Mouse (Mus musculus) mature B cell (primary cell): ENCODE results near the gene Sdhaf1.

Experiments
- in situ Hi-C: fragments of 300-500 bp; cut with MboI; formaldehyde crosslinking; loops from 2 replicates; pipeline ENCODE4 v1.14.3; 2019

Gene Sdhaf1

DNA sequence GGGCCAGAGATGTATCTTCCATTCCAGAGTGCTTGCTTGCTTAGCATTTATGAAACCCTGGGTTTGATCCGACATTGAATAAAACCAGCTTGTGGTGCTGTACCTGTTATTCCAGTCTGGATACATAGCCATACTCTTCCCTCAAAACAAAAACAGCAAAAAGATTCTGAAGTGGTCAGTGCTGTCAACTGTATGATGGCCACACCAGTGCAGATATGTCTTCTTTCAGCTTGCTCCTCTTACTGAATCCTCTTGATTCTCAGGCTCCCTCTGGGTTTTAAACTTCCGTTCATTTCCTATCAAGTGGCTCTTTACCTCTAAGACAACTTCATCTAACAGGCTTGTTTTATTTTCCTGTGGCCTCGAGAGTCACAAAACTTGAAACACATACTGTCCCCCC, at the start of gene Sdhaf1:
TSS of gene Sdhaf1 (minus strand) at position 101 of the 400 bp plus-strand sequence.
- in situ Hi-C loops: no loop called here

DNA sequence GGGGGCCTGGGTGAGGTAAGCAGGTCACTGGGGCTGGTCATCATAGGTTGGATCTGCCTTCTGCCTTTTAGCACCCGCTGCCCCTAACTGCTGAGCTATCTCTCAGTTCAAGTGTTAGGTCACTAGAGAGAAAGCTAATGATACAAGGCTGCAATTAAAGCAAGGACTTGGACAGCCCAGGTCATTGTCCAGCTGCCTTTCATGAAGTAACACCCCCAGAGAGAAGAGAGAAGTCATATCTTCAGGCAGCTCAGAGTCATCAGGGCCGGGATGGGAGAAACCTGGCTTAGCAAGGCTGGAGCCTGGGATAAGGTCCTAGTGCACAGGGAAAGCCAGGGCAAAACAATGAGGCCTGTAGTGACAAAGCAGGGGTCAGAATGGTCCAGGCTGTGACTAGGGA, 43.8 kb upstream of the Sdhaf1 start:
- in situ Hi-C loops: no loop called here

DNA sequence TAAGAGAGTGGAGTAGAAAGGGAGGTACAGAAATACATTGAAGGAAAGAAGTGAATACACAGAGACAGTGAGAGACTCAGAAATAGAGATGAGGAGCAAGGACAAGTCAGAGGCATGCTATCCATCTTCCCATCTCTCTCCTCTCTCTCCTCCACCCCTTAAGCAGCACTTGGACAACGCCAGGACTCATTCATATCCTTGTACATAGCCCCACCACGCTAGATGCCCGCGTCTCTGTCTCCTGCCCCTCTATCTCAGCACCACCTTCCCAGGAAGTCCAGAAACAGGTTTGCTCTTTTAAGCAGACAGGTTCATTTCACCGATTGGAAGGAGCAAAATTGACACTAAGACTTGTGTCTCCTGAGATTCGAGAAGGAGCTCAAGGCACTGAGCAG, 39.6 kb upstream of the Sdhaf1 start:
- in situ Hi-C loops: no loop called here

DNA sequence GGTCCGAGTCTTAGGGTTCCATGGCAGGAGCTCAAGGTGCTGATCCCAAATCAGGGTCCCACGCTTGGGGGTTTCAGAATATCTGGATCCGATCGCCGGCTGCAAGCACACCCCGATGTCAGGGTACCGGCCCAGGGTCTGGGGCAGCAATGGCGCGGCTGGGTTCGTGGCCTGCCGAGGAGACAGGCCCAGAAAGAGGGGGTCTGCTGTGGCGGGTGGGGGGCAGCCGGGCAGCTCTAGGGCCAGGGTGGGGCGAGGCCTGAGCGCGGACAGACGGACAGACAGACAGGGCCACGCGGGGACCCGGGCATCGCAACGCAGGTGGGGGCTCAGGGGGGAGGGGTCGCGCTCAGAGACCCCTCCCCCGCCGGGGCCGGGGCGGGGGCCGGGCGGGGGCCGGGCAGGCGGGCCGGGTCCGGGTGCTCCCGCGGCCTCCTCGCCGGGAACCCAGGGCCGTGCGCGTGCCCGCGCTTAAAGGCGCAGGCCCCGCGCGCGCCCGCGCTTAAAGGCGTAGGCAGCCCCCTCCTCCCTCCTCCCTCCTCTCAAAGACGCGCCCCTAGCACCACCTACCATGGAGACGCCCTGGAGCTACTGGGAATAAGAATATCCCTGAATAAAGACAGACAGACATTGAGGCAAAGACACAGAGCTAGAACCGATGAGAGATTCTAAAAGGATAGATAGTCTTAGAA, 39.1 kb upstream of the Sdhaf1 start, which contains the start of gene Lrfn3:
TSS of gene Lrfn3 (minus strand) at position 121 of the 692 bp plus-strand sequence.
- in situ Hi-C loops: no loop called here

DNA sequence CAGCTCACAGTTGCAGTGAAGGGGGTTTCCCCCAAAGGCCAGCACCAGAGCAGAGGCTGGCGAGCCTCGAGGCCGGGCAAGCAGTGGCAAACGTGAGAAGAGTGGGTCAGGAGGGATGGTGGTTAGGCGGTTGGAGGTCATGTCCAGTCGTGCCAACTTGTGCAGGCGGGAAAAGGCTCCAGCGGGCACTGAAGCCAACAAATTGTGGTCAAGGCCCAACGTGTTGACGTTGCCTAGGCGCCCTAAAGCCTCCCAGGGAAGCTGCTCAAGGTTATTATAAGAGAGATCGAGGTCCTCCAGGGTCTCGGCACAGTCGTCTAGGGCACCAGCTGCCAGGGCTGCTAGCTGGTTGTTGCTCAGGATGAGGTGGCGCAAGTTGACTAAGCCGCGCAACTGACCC, 36.3 kb upstream of the Sdhaf1 start:
- in situ Hi-C loops: no loop called here

DNA sequence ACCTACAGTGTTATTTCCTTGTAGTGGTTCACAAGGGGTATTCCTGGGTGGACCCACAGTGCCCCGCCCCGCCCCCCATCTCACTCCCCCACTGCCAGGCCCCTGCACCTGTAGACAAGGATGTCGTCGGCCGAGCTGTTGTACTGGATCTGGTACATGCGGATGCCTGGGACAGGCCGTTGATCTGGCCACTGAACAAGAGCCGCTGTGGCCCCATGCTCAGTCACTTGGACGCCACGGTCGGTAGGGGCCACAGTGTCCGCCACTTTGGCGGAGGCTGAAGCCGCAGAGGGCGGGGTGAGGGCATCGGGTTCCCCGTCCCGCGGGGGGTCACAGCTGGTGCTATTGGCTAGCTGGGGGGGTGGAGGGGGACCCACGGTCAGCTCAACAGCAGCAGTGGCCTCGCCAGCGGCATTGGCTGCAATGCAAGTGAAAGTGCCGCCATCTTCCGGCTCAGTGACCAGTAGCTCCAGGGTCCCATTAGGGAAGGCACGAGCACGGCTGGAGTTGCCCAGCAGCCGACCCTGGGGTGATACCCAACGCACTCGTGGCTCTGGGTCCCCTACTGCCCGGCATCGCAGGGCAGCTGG, 35.7 kb upstream of the Sdhaf1 start:
- in situ Hi-C loops: no loop called here

DNA sequence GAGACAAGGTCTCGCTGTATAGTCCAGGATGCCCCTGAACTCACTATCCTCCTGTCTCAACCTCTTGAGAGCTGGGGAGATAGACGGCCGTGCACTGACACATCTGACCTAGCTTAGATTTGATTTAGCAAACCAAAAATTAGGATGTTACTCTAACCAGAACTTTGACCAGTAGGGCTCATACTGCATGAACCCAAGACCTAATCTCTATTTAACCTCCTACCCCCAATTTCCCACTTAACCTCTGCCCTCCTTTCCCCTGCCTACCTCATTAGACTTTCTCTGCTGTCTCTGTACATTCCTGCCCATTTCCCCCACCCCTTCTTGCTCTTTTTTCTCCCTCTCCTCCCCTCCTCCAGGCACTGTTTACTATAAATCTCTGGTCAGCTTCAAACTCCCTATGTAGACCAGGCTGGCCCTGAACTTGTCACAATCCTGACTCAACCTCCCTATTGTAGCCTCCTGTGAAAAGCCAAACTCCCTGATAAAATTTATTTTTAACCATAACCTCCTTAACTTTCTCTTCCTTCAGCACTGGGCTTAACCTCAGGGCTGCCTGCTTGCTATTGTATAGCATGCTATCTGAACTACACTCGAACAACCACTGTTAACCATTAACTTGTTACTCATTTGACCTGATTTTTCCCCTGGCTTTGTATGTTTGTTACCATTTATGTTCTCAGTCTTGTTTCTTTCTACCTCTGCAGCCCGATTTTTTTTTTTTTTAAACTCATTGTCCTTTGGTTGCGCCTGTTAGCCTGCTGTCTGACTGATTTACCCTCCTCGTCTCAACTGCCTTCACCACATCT, 34.9 kb upstream of the Sdhaf1 start:
- in situ Hi-C loops: no loop called here

DNA sequence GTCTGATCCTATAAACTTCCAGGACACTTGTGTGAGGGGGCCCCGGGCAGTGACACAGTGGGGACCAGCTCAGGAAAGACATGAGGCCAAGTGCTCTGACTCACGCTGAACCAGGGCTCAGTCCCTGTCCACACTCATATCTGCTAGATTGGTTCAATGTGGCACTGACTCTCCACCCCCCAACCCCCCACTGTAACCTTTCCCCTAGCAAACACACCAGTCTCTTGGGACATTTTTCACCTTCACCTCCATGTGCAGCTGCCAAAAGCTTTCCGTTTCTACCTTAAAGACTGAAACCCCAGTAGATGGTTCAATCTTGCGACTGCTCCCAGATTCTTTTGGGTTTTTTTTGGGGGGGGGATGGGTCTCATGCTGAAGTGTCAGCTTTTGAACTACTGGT, 30.4 kb upstream of the Sdhaf1 start:
- in situ Hi-C loops: no loop called here

DNA sequence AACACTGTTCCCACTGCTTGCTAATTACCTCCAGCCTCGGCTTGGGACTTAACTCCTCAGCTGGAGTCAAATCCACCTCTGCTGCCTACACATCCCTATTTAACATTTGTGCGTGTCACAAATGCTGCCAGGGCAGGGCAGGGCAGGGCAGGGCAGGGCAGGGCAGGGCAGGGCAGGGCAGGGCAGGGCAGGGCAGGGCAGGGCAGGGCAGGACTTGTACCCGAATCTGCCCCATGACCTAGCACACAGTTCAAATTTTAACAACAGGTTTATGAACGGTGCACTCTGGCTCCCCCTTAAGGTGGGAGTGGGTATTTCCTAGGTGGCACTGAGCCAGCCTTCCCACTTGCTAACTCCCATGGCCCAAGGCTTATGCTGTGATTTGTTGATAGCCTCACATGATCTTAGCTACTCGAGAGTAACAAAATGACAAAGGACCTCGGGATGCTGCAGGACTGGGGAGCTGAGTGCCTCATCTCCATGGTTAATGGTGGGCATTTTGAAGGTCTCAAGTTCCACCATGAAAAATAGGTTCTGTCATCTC, 29.7 kb upstream of the Sdhaf1 start:
- in situ Hi-C loops: no loop called here

DNA sequence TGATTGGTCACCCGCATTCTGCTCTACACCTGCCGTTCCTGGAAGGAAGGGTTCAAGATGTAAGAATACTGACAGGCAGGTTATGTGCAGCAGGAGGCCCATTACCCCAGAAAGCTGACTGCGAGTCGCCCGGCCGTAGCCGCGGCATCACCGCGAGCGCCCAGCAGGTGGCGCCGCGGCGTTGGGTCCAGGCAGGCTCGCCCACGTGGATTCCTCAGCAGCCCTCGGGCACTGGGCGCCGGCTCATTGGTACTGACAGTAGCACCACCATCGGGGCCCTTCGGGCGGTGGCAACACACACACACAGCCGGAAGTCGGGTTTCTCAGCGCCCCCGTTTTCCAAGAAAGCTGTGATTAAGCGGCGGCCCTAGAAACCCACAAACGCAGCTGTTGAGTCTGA, 24.1 kb upstream of the Sdhaf1 start:
- in situ Hi-C loops: no loop called here

DNA sequence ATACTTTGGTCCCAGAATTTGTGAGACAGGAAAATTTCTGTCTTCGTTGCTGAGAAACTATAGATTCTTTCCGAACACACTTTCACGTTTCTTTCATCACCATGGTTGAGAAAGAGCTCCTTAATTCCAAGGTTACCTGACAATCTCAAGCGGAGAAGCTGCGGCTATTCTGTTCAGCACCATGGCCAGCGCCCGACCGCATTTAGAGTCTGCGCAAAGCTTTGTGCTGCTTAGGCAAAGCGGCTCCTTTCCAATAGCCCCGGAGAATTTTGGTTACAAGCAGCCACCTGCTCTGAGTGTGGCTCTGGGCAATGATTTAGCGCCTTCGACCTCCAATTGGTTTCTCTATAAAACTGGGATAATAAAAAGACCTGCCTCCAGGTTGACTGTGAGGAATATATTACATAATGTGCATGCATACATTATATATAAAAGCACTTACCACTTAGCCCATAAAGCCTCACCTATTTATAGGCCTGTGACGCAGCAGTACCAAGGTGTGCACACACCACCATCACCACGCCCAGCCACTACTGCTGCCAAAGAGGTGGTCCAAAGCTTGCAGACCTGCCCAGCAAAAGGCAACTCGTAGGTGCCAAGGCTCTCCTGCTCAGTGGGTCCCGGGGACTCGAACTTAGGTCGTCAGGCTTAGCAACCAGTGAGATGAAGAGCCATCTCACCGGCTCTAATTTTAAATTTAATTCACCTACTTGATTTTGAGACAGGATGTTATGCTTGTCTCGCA, 23.1 kb upstream of the Sdhaf1 start:
- in situ Hi-C loops: no loop called here

DNA sequence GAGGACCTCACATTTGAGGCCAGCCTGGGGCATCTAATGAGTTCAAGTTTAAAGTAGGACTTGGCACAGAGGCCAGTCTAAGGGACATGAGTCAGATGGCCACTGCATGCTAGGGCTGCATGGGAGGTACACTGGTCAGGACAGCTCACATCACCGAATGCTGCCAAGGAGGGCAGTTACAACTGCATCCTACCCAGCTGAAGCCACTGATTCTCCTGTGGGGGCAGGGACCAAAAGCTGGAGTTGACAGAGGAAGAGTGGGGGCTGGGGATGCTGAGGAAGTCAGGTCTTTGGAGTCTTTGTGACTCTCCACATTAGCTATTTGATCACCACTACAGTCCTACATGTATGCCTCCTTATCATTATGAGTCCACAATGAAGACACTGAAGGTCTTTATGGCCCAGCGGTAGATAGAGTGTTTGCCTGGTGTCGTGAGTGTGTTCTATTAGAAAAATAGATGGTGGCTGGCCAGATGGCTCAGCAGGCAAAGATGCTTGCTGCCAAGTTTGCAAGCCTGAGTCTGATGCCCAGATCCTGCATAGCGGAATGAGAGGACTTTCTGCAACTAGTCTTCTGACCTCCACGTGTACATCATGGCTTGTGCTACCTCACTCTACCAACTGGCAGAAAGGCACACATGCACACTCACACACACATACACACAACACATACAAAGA, 15.9 kb upstream of the Sdhaf1 start:
- in situ Hi-C loops: no loop called here

DNA sequence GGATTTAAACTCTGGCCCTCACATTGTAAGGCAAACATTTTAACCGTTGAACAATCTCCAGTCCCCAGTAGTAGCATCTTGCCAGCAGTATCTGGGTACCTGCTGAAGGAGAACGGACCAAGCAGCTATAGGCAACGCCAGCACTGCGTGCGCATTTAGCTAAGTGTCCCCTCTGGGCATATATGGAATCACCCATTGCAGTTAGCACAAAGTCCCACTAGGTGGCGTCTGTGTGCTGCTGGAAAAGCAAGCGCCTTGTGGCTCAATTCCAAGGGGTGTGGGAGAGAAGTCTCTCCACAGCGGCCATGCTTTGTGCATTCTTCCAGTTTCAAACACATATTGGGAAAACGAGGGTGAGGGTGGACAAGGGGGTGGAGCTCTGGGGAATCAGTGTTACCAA, 12.7 kb upstream of the Sdhaf1 start:
- in situ Hi-C loops: no loop called here

DNA sequence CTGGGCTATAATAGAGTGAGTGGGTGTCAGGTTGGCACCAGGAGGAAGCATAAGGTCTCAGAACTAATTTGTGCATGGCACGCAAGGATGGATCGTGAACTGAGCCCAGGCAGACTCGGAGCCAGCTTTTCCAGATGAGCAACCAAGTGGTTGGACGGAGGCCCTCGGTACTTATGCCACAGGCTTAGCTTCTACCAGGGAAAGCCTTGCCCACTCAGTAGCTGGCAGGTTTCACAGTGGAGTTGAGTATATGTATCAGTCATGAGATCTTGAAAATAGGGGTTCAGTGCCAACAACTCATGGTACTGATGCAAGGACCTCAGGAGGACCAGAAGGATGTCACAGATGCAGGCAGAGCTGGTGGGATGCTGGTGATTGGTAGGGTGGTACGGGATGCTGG, 12.0 kb upstream of the Sdhaf1 start:
- in situ Hi-C loops: no loop called here

DNA sequence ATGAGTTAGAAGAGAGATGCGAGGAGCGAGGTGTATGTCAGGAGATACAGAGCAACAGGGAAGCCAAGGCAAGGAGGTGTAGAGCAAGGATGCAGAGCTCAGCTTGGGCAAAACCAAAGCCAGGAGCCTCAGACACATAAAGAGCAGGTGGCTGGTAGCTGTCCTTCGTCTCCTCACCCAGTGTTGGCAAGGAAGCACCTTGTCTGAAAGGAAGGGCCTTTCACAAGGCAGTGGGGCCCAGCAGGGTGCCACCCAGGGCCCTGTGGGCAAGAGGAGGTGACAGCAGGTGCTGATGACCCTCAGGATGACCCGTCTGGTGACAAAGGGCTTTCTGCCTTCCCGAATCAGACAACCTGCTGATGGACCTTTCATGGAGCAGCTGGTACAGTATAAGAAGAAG, 10.9 kb upstream of the Sdhaf1 start:
- in situ Hi-C loops: no loop called here

DNA sequence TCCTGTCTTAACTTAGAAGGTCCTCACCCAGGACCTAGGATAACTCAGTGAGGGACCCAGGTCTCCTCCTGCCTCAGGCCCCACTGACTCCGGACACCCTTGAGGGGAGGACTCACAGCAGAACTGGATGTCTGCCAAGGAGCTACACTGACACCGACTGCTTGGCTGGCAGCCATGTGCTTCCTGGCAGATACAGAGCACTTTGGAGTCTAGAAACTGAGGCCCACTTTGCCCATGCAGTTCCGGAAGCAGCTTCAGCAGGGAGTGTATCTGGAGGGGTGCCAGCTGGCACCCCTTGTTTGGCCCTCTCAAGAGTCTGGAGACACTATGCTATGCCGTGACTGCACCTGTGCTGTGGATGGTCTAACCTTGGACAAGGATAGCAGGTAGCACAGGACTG, 9.7 kb upstream of the Sdhaf1 start:
- in situ Hi-C loops: no loop called here

DNA sequence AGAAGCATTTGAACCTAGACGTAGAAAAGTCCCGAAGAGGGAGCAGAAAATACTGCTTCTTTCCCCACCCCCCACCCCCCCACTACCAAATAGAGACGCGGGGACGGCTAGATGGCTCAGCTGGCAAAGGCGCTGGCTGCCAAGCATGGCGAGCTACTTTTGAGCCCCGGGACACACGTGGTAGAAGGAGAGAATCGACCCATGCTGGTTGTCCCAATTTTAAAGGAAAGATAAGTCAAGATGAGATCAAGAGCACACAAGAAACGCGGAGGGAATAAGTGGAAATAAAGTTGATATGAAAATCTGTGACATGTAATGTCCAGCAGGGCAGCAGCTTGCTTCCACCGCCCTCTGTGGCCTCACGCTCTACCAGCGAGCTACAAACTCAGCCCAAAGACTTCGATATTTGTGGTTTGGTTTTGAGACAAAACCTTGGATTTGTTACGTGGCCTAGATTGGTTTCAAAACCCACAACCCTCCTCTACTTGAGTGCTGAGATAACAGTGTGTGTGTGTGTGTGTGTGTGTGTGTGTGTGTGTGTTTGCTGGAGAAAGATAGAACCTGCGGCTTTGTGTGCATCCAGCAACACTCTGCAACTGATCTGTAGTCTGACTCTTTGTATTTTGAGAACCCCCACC, 9.0 kb upstream of the Sdhaf1 start:
- in situ Hi-C loops: no loop called here

DNA sequence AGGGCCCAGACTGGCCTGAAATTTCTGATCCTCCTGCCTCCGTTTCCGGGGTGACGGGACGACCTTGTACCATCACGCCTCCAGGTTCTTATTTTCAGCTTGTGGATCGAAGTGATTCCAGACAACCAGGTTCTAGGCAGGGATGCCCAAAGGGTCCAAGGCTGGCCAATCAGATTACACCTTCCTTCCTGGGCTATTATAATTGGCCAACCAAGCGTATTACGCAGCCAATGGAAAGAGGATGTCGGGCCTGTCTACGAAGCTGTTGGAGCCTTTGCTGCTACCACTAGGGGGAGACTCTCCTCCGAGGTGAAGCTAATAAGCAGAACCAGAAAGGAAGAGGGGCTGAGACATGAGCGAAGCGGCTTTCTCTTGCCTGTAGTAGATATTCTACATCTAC, 8.2 kb upstream of the Sdhaf1 start:
- in situ Hi-C loops: no loop called here

DNA sequence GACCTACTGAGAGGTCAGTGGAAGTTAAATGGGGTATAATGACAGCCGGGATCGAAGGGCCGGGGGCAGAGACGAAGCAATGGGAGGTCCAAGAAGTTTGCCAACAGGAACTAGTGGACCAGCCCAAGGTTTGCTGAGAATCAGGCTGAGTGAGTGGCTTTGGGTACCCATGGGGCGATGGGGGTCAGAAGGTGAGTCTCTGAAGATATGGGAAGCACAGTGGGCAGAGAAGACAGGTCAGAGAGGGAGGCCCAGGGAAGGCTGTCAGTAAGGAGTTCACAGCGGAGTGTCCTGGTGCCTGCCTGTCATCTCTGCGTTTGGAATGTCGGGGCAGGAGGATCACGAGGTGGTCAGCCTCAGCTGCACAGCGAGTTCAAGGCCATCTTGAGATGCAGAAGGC, 4.7 kb upstream of the Sdhaf1 start:
- in situ Hi-C loops: no loop called here

DNA sequence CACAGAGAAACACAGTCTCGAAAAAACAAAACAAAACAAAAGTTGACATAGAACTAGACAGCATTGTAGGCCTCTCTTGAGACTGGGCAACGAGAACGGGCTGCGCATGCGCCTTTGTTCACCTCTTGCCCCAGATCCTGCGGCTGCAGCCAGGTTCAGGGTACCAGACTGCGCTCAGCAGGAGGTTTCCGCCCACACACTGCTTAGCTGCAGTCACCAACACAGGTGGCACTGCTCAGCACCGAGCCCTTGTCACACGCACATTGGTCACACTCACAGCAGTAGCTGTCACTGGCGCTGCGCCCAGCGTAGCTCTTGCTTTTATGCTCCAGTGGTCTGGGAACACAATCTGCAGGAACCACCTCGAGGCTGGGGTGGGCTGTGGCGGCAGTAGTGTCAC, 3.4 kb upstream of the Sdhaf1 start:
- in situ Hi-C loops: no loop called here

DNA sequence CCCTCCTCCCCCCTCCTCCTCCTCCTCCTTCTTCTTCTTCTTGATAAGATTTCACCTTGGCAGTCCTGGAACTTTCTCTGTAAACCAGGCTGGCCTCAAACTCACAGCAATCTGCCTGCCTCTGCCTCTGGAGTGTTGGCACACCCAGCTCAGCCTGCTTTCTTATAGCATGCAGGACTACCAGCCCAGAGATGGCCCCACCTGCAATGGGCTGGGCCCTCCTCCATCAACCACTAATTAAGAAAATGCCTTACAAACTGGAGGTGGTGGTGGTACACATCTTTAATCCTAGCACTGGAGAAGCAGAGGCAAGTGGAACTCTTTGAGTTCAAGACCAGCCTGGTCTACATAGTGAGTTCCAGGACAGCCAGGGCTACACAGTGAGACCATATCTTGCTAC, 2.7 kb upstream of the Sdhaf1 start:
- in situ Hi-C loops: no loop called here
